Comparison of ENCODE assay signal across 9 mouse cellular contexts in genomic region chr13:45903519-45904274, GRCm38 (mm10).
DNase-seq lines count a peak whose midpoint lies in the region; ATAC-seq and TF ChIP-seq lines count a peak whose summit lies in the region.
"Had no signal": no experiment of that assay in that cellular context is flagged by ENCODE, and none has a peak within 500 bp of the region (broad histone marks: within the 10 kb centered on the region; RNA-seq: fewer than 3 reads in every experiment).

No protein-coding gene starts in this region.

- H3K27ac ChIP-seq in heart, embryonic 10.5 days = peak overlapping the region; percentile 62
- peak overlapping the region; percentile 58; the same call in 1 of the 2 replicates for H3K27ac ChIP-seq in intestine, postnatal 0 days (ENCODE audit: low read depth, low read length)
- no peak overlapping the region; the same call in 1 of the 2 replicates for H3K27ac ChIP-seq in left cerebral cortex, adult 2 months
- H3K27ac ChIP-seq: hindbrain, embryonic 15.5 days had no signal

- no peaks in the 10 kb centered on the region for H3K27me3 ChIP-seq in heart, embryonic 10.5 days (ENCODE audit: insufficient read depth, poor library complexity, severe bottlenecking)
- H3K27me3 ChIP-seq in intestine, postnatal 0 days (replicated peaks; ENCODE audit: control insufficient read depth, insufficient read depth, low read length) = no peaks in the 10 kb centered on the region
- H3K27me3 ChIP-seq in megakaryocyte, embryonic 14.5 days (replicated peaks) = no peaks in the 10 kb centered on the region
- H3K27me3 ChIP-seq: hindbrain, embryonic 15.5 days had no signal

- TF ChIP-seq CTCF in intestine, postnatal 0 days (IDR thresholded peaks at IDR 0.05; ENCODE audit: low read depth) = no peak
- no peak for TF ChIP-seq CTCF in left cerebral cortex, adult 2 months (IDR thresholded peaks at IDR 0.05)

- intact Hi-C loops in left cerebral cortex, adult 2 months (cut with DNase I) = no loop called here

- no peaks in the 10 kb centered on the region for H3K36me3 ChIP-seq in heart, embryonic 10.5 days
- no peaks in the 10 kb centered on the region for H3K36me3 ChIP-seq in intestine, postnatal 0 days (ENCODE audit: control insufficient read depth, insufficient read depth)
- peaks cover 41% of the 10 kb centered on the region for H3K36me3 ChIP-seq in megakaryocyte, embryonic 14.5 days (replicated peaks; ENCODE audit: low read length)
- H3K36me3 ChIP-seq: hindbrain, embryonic 15.5 days had no signal

- 51% methylated on average over 12 of the region's 12 CpGs for WGBS in heart, embryonic 10.5 days
- WGBS in intestine, postnatal 0 days = 50% methylated on average over 12 of the region's 12 CpGs

- no peak overlapping the region for H3K4me3 ChIP-seq in heart, embryonic 10.5 days
- no peak overlapping the region for H3K4me3 ChIP-seq in intestine, postnatal 0 days (ENCODE audit: low read depth, low read length)
- peak overlapping the region; percentile 90 for H3K4me3 ChIP-seq in megakaryocyte, embryonic 14.5 days (replicated peaks)
- H3K4me3 ChIP-seq in left cerebral cortex, adult 2 months = no peak overlapping the region
- H3K4me3 ChIP-seq: hindbrain, embryonic 15.5 days had no signal

- ATAC-seq in activated CD4-positive, CD25-positive, alpha-beta regulatory T cell, adult 4 months = peak; percentile 7
- ATAC-seq in intestine, postnatal 0 days = peak; percentile 88

- H3K9me3 ChIP-seq in heart, embryonic 10.5 days = no peaks in the 10 kb centered on the region
- H3K9me3 ChIP-seq in intestine, postnatal 0 days (ENCODE audit: control insufficient read depth) = no peaks in the 10 kb centered on the region
- no peaks in the 10 kb centered on the region for H3K9me3 ChIP-seq in megakaryocyte, embryonic 14.5 days
- H3K9me3 ChIP-seq: hindbrain, embryonic 15.5 days had no signal

- H3K9ac ChIP-seq in intestine, postnatal 0 days (ENCODE audit: low read depth, low read length) = no peak overlapping the region
- H3K9ac ChIP-seq: hindbrain, embryonic 15.5 days had no signal

- H3K4me2 ChIP-seq in intestine, postnatal 0 days (replicated peaks; ENCODE audit: low read depth) = peak overlapping the region; percentile 46
- H3K4me2 ChIP-seq: hindbrain, embryonic 15.5 days had no signal

- peaks cover 55% of the 10 kb centered on the region for H3K4me1 ChIP-seq in heart, embryonic 10.5 days
- peaks cover 4% of the 10 kb centered on the region; the same call in 1 of the 2 replicates for H3K4me1 ChIP-seq in intestine, postnatal 0 days (replicated peaks; ENCODE audit: control insufficient read depth, insufficient read depth, low read length)
- H3K4me1 ChIP-seq in megakaryocyte, embryonic 14.5 days = peaks cover 68% of the 10 kb centered on the region

- DNase-seq in heart, embryonic 10.5 days (ENCODE audit: low spot score) = peak; percentile 76
- DNase-seq in heart, postnatal 4 days = no peak
- DNase-seq in left cerebral cortex, adult 2 months (ENCODE audit: extremely low spot score in 1 of 2, low spot score in 2 of 2) = no peak
- DNase-seq in cerebellum, adult 9-10 months = no peak
- no peak for DNase-seq in right cerebral cortex, adult 18-20 months
